11 mouse cellular contexts compared by ENCODE assay signal in the genomic region with DNA sequence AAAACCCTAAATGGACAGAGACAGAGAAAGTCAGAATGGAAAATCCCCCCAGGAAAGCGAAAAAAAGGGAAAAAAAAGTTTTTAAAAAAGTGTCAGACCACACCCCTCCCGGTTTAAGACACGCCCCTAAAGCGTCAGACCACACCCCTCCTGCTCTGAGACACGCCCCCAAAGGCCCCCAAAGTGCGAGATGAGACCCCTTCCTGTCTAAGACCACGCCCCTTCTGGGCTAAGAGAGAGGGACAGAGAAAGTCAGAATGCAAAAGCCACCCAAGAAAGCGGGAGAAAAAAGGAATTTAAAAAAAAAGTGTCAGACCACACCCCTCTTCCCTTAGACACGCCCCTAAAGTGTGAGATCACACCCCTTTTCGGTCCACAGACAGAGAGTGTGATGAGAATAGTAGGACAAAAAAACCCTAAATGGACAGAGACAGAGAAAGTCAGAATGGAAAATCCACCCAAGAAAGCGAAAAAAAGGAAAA. TPM values are rescaled to one million over a fixed set of nuclear protein-coding genes. Genes with fewer than 3 reads are reported as not detected.
DNase-seq lines count a peak whose midpoint lies in the region; ATAC-seq and TF ChIP-seq lines count a peak whose summit lies in the region.
"Not testable (repeated sequence)": the region's sequence is repeated elsewhere in the genome, so short reads cannot be mapped to it uniquely, and the experiment has no call there.
"Had no signal": no experiment of that assay in that cellular context is flagged by ENCODE, and none has a peak within 500 bp of the region (broad histone marks: within the 10 kb centered on the region; RNA-seq: fewer than 3 reads in every experiment).

No protein-coding gene starts in this region.

- H3K4me2 ChIP-seq in limb, embryonic 13.5 days (replicated peaks): not testable (repeated sequence)

- not testable (repeated sequence) for H3K27me3 ChIP-seq in limb, embryonic 13.5 days; midbrain, embryonic 10.5 days (ENCODE audit: low read depth, poor library complexity, severe bottlenecking)

- peak; percentile 35 to 51 for DNase-seq in adrenal gland, adult 18-20 months (ENCODE audit: low spot score in 2 of 2)
- DNase-seq in embryo, embryonic 10 days (ENCODE audit: low spot score): peak; percentile 53
- DNase-seq in gastrocnemius, adult 2 months: peak; percentile 51
- DNase-seq in midbrain, embryonic 10.5 days (ENCODE audit: low spot score): peak; percentile 61
- peak; percentile 42 to 44 for DNase-seq in spleen, postnatal 14 days (ENCODE audit: low spot score in 2 of 2)
- DNase-seq in yolk sac, embryonic 10.5 days (ENCODE audit: low spot score): peak; percentile 58

- H3K4me1 ChIP-seq in limb, embryonic 13.5 days; midbrain, embryonic 10.5 days: not testable (repeated sequence)

- H3K4me3 ChIP-seq in gastrocnemius, adult 2 months; limb, embryonic 13.5 days; midbrain, embryonic 10.5 days: not testable (repeated sequence)

- not testable (repeated sequence) for H3K27ac ChIP-seq in gastrocnemius, adult 2 months; limb, embryonic 13.5 days; midbrain, embryonic 10.5 days (replicated peaks)

- 57% methylated on average over 11 of the region's 11 CpGs for WGBS in limb, embryonic 13.5 days
- WGBS in midbrain, embryonic 10.5 days: 57% methylated on average over 11 of the region's 11 CpGs

- intact Hi-C loops in gastrocnemius, adult 2 months (cut with DNase I): not testable (repeated sequence)

- H3K9me3 ChIP-seq in limb, embryonic 13.5 days: peaks cover 47% of the 10 kb centered on the region
- H3K9me3 ChIP-seq in midbrain, embryonic 10.5 days (replicated peaks): peaks cover 63% of the 10 kb centered on the region

- H3K36me3 ChIP-seq in limb, embryonic 13.5 days: peaks cover 45% of the 10 kb centered on the region
- peaks cover 49% of the 10 kb centered on the region for H3K36me3 ChIP-seq in midbrain, embryonic 10.5 days

- ATAC-seq in inflammation-experienced regulatory T-cells, adult 6 months: peak; percentile 18
- ATAC-seq in limb, embryonic 13.5 days (ENCODE audit: low FRiP score, low read depth): peak; percentile 1; the same call in 1 of the 2 replicates

- not testable (repeated sequence) for TF ChIP-seq CTCF in gastrocnemius, adult 2 months (IDR thresholded peaks at IDR 0.05)

- H3K9ac ChIP-seq in limb, embryonic 13.5 days: not testable (repeated sequence)

RNA-seq across cellular contexts. Expression of a gene that starts 15.0 kb away (rescaled TPM):
- not detected for total RNA-seq in adrenal gland, adult 18-20 months (2021)
- total RNA-seq in gastrocnemius, adult 2 months (2021): not detected
- not detected for polyA plus RNA-seq in inflammation-experienced regulatory T-cells, adult 6 months (2017; shearing (Covaris generic))
- polyA plus RNA-seq in limb, embryonic 13.5 days (2015; fragmentation: Nextera tagmentation; extraction: Ambion mirVana): not detected in 2 replicates
- polyA plus RNA-seq in midbrain, embryonic 10.5 days (2016; fragmentation: Nextera tagmentation; extraction: Ambion mirVana): not detected in 2 replicates
- total RNA-seq: heart, postnatal 14 days; layer of hippocampus, adult 8-10 months had no signal
- polyA plus RNA-seq: neural tube, embryonic 15.5 days had no signal

RNA-seq across cellular contexts. Expression of a gene that starts 45.0 kb away (rescaled TPM):
- total RNA-seq in adrenal gland, adult 18-20 months (2021): not detected
- not detected for total RNA-seq in gastrocnemius, adult 2 months (2021)
- polyA plus RNA-seq in inflammation-experienced regulatory T-cells, adult 6 months (2017; shearing (Covaris generic)): not detected
- not detected in 2 replicates for polyA plus RNA-seq in limb, embryonic 13.5 days (2015; fragmentation: Nextera tagmentation; extraction: Ambion mirVana)
- polyA plus RNA-seq in midbrain, embryonic 10.5 days (2016; fragmentation: Nextera tagmentation; extraction: Ambion mirVana): not detected in 2 replicates
- total RNA-seq: heart, postnatal 14 days; layer of hippocampus, adult 8-10 months had no signal
- polyA plus RNA-seq: neural tube, embryonic 15.5 days had no signal
